ENCODE assay signal across 12 mouse cellular contexts in genomic region chr9:32863286-32863685, GRCm38 (mm10).
DNase-seq lines count a peak whose midpoint lies in the region; ATAC-seq and TF ChIP-seq lines count a peak whose summit lies in the region.
"Had no signal": no experiment of that assay in that cellular context is flagged by ENCODE, and none has a peak within 500 bp of the region (broad histone marks: within the 10 kb centered on the region; RNA-seq: fewer than 3 reads in every experiment).

No protein-coding gene starts in this region.

- no peak overlapping the region for H3K4me3 ChIP-seq in kidney, postnatal 0 days (replicated peaks; ENCODE audit: low read depth, low read length)
- H3K4me3 ChIP-seq in kidney, adult 2 months (ENCODE audit: insufficient read depth, low read depth, low read length) = no peak overlapping the region
- H3K4me3 ChIP-seq in CH12.LX (replicated peaks in 1 of 3; ENCODE audit: low read depth in 2 of 3, low read length in 2 of 3, poor library complexity in 1 of 3) = no peak overlapping the region
- H3K4me3 ChIP-seq: embryonic facial prominence, embryonic 13.5 days; forebrain, embryonic 13.5 days had no signal

- H3K9ac ChIP-seq in kidney, postnatal 0 days (ENCODE audit: low read depth, low read length) = no peak overlapping the region
- H3K9ac ChIP-seq in CH12.LX (ENCODE audit: insufficient read depth, low read depth) = no peak overlapping the region
- H3K9ac ChIP-seq: embryonic facial prominence, embryonic 13.5 days; forebrain, embryonic 13.5 days had no signal

- ATAC-seq in kidney, postnatal 0 days (replicated peaks; ENCODE audit: low FRiP score, low read depth) = no peak
- ATAC-seq: forebrain, embryonic 13.5 days had no signal

- no peak for TF ChIP-seq CTCF in kidney, postnatal 0 days (IDR thresholded peaks at IDR 0.05; ENCODE audit: low read depth)
- TF ChIP-seq CTCF in kidney, adult 2 months (conservative IDR thresholded peaks at IDR 0.05; ENCODE audit: insufficient read depth, insufficient read length, low read depth, low read length) = no peak
- TF ChIP-seq CTCF in CH12.LX (conservative IDR thresholded peaks at IDR 0.05 in 1 of 2, IDR thresholded peaks at IDR 0.05 in 1 of 2; ENCODE audit: low read depth in 2 of 2, low read length in 2 of 2) = no peak

- H3K36me3 ChIP-seq in kidney, postnatal 0 days (ENCODE audit: insufficient read depth, low read length) = no peaks in the 10 kb centered on the region
- H3K36me3 ChIP-seq in kidney, adult 2 months (ENCODE audit: control insufficient read depth, insufficient read depth, low read length) = no peaks in the 10 kb centered on the region
- H3K36me3 ChIP-seq in CH12.LX (replicated peaks in 1 of 2; ENCODE audit: control insufficient read depth in 1 of 2, insufficient read depth in 1 of 2, low read length in 1 of 2) = no peaks in the 10 kb centered on the region
- H3K36me3 ChIP-seq: embryonic facial prominence, embryonic 13.5 days had no signal

- no peaks in the 10 kb centered on the region for H3K4me1 ChIP-seq in kidney, postnatal 0 days (replicated peaks; ENCODE audit: insufficient read depth, low read length)
- no peaks in the 10 kb centered on the region for H3K4me1 ChIP-seq in kidney, adult 2 months (ENCODE audit: control insufficient read depth, insufficient read depth, low read length)
- H3K4me1 ChIP-seq in CH12.LX (ENCODE audit: control insufficient read depth in 1 of 2, insufficient read depth in 2 of 2) = no peaks in the 10 kb centered on the region
- H3K4me1 ChIP-seq: forebrain, embryonic 13.5 days had no signal

- whole genome bisulfite sequencing in kidney, postnatal 0 days = 62% methylated on average over 5 of the region's 5 CpGs
- 60% methylated on average over 5 of the region's 5 CpGs for WGBS in kidney, adult 2 months

- H3K27ac ChIP-seq in kidney, postnatal 0 days = no peak overlapping the region
- H3K27ac ChIP-seq in kidney, adult 2 months (ENCODE audit: insufficient read depth, low read depth, low read length) = no peak overlapping the region
- H3K27ac ChIP-seq in CH12.LX (ENCODE audit: insufficient read depth, low read depth) = no peak overlapping the region
- H3K27ac ChIP-seq: embryonic facial prominence, embryonic 13.5 days; forebrain, embryonic 13.5 days had no signal

- no peak for TF ChIP-seq RAD21 in CH12.LX (IDR thresholded peaks at IDR 0.05; ENCODE audit: low read depth, low read length)

- TF ChIP-seq EP300 in CH12.LX (IDR thresholded peaks at IDR 0.05; ENCODE audit: low read length) = no peak

- in situ Hi-C loops in CH12.LX (cut with MboI; ENCODE audit: low pct_ligation_motif_present, low pct_unique_long_range_greater_than_20kb, low sequenced_read_pairs) = no loop called here

- no peaks in the 10 kb centered on the region for H3K27me3 ChIP-seq in kidney, postnatal 0 days (ENCODE audit: insufficient read depth, low read length)
- no peaks in the 10 kb centered on the region for H3K27me3 ChIP-seq in kidney, adult 2 months (replicated peaks; ENCODE audit: control insufficient read depth, insufficient read depth, low read length)
- no peaks in the 10 kb centered on the region for H3K27me3 ChIP-seq in CH12.LX (replicated peaks)
- H3K27me3 ChIP-seq: embryonic facial prominence, embryonic 13.5 days; forebrain, embryonic 13.5 days had no signal

- H3K9me3 ChIP-seq in kidney, postnatal 0 days (replicated peaks; ENCODE audit: low read length) = no peaks in the 10 kb centered on the region
- H3K9me3 ChIP-seq in CH12.LX (replicated peaks; ENCODE audit: low read length) = no peaks in the 10 kb centered on the region
- H3K9me3 ChIP-seq: embryonic facial prominence, embryonic 13.5 days; forebrain, embryonic 13.5 days had no signal

- H3K79me2 ChIP-seq in CH12.LX (replicated peaks; ENCODE audit: control insufficient read depth, extremely low read depth, insufficient read depth, poor library complexity, severe bottlenecking) = no peaks in the 10 kb centered on the region

- intact Hi-C loops in gastrocnemius, postnatal 14 days (cut with DNase I; ENCODE audit: low total_unique reads) = no loop called here

- dilution Hi-C loops in CH12.LX (cut with MboI; ENCODE audit: extremely low pct_ligation_motif_present, extremely low pct_unique_long_range_greater_than_20kb, low sequenced_read_pairs) = no loop called here

- no peak for TF ChIP-seq POLR2A in kidney, adult 2 months (IDR thresholded peaks at IDR 0.05; ENCODE audit: low read depth, low read length)
- TF ChIP-seq POLR2A in CH12.LX (IDR thresholded peaks at IDR 0.05; ENCODE audit: low read depth, low read length) = no peak

- H3K4me2 ChIP-seq in kidney, postnatal 0 days (ENCODE audit: low read length) = no peak overlapping the region
- no peak overlapping the region for H3K4me2 ChIP-seq in CH12.LX (ENCODE audit: insufficient read depth, low read depth, poor library complexity, severe bottlenecking)
- H3K4me2 ChIP-seq: embryonic facial prominence, embryonic 13.5 days; forebrain, embryonic 13.5 days had no signal

- DNase-seq in kidney, postnatal 0 days (ENCODE audit: low spot score) = peak; percentile 65
- no peak for DNase-seq in kidney, adult 2 months
- peak; percentile 53 for DNase-seq in 3T3-L1 (ENCODE audit: low read depth, low spot score)
- no peak for DNase-seq in CH12.LX (ENCODE audit: extremely low read depth)
- peak; percentile 61 for DNase-seq in embryo, embryonic 11 days
- DNase-seq in testis, postnatal 14 days (ENCODE audit: low spot score) = no peak
- no peak for DNase-seq in gastrocnemius, postnatal 14 days
- DNase-seq in neural tube, embryonic 10.5 days (ENCODE audit: extremely low spot score, low spot score) = no peak
- DNase-seq: adrenal gland, adult 8-10 months; spleen, adult 18-20 months had no signal

TF ChIP-seq in CH12.LX, 34 proteins besides CTCF, POLR2A, EP300 and RAD21:
- no peak for TF ChIP-seq ZC3H11A (IDR thresholded peaks at IDR 0.05; ENCODE audit: low read depth, low read length)
- 0 out of 2 replicates have a peak, but pooled peaks have one; percentile 23 for TF ChIP-seq MYC (IDR thresholded peaks at IDR 0.05; ENCODE audit: low read depth, low read length)
- peak; percentile 74 for TF ChIP-seq MXI1 (IDR thresholded peaks at IDR 0.05; ENCODE audit: low read depth, low read length)

Comparison
In these comparisons a context has a peak if more than half of its experiments do, and no peak if none do; other contexts are left out.
1. DNase-seq: peak in kidney, postnatal 0 days (single experiment), 3T3-L1 (single experiment) and embryo, embryonic 11 days (single experiment); none in kidney, adult 2 months (single experiment), CH12.LX (single experiment), testis, postnatal 14 days (single experiment), gastrocnemius, postnatal 14 days (single experiment) and neural tube, embryonic 10.5 days (single experiment).